Mouse (Mus musculus): ENCODE measurements around the gene Myo15.
"Not testable (repeated sequence)": the region's sequence is repeated elsewhere in the genome, so short reads cannot be mapped to it uniquely, and the experiment has no call there.

The Myo15 gene

GRCm38 (mm10) chr11:60508950-60509349 is 39.8 kb downstream of the Myo15 start:
- DNase-seq = no peak

GRCm38 (mm10) chr11:60509500-60509899 is 40.4 kb downstream of the Myo15 start:
- DNase-seq = peak; percentile 9

- DNase-seq = no peak
These were observed 42.8 kb downstream of the Myo15 start for GRCm38 (mm10) chr11:60511893-60512292.

- no peak for DNase-seq
These were observed 43.4 kb downstream of the Myo15 start for GRCm38 (mm10) chr11:60512520-60512919.

DNA sequence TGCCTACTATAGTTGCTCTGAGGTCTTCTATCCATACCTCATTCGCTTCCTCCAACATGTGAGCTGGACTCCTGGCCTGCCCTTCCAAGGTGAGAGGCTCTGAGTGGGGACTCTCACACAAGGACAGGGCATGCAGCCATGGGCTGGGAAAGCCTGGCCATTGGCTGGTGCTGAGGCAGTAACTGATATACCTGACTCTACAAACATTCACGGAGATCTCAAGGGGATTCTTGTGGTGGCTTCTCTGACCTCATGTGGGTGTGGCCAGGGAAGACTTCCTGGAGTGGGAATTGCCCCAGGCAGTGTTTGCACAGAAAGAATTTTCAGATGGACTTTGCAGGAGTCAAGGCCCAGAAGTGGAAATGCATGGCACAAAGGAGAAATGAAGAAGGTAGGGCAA is 45.8 kb downstream of the Myo15 start:
- DNase-seq = no peak

DNA sequence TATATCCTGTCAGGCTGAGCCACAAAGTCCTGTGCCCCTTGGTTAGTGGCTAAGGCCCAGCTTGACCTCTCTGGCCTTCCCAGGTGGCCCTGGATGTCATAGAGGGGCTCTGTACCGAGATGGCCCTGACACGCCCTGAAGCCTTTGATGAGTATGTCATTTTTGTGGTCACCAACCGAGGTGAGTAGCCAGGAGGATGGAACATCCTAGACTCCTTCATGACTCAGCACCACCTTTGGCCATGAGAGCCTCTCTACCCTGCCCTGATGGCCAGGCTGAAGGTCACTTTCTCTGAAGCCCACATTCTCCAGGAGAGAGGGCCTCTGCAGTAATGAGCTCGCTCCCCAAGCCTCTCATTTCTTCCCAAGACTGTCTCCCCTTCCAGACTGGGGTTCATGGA is 49.2 kb downstream of the Myo15 start:
- DNase-seq = no peak

GRCm38 (mm10) chr11:60522027-60522426 is 52.9 kb downstream of the Myo15 start:
- DNase-seq = no peak

GRCm38 (mm10) chr11:60522661-60523365 is 53.7 kb downstream of the Myo15 start:
- DNase-seq = no peak

DNA sequence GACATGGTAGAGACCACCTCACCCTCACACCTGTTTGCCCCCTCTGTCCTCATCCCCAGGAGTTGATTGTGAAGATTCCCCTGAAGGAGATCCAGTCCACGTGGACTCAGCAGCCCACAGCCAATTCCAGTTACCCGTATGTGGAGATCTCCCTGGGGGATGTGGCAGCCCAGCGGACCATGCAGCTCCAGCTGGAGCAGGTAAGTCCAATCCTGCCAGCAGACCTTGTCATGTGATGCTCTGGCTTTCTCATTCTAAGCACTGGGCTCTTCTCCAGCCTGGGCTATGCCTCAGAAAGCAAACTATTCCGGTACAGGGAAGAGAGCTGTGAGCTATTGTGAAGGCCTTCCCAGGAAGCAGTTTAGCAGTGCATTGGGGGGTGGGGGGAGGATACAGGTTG is 57.3 kb downstream of the Myo15 start:
- no peak for DNase-seq

GRCm38 (mm10) chr11:60535676-60536075 is 66.5 kb downstream of the Myo15 start:
- DNase-seq = no peak

- no peak for DNase-seq
These were observed 67.2 kb downstream of the Myo15 start, which contains the start of gene Alkbh5 for GRCm38 (mm10) chr11:60536180-60536858. Gene Alkbh5 (plus strand): TSS chr11:60536381.

GRCm38 (mm10) chr11:60536859-60537467 is 67.8 kb downstream of the Myo15 start:
- DNase-seq = peak; percentile 89

- DNase-seq = peak; percentile 91
These were observed 68.6 kb downstream of the Myo15 start for GRCm38 (mm10) chr11:60537468-60538347.

- DNase-seq = peak; percentile 72
These were observed 69.5 kb downstream of the Myo15 start for GRCm38 (mm10) chr11:60538371-60539281.

- DNase-seq = no peak
These were observed 70.4 kb downstream of the Myo15 start for GRCm38 (mm10) chr11:60539540-60539939.

DNA sequence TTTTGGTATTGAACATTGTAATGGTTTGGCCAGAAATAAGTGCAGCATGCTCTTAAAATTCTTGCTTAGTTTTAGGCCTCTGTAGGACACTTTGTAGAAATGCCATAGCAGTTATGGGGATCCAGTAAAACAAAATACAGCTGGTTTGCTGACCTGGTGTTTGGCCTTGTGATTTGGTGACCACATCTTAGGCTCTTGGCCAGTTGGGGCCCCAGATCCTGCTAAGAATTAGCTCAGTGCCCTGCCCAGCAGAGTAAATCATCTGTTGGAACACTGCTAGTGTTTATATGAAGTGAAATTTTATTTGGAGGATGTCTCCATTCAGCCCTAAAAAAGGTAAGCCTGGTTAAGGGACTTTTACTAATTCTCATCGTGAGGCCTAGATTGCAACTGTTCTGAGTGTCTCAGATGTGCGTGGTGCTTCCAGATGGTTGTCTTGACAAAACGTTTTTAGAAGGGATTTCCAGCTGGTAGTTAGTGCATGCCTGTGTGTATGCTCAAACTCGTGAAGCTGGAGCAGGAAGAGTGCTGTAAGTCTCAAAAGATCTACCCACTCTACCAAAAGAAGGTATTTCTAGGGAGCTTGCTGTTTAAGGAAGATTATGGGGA is 71.0 kb downstream of the Myo15 start:
- DNase-seq = no peak

DNA sequence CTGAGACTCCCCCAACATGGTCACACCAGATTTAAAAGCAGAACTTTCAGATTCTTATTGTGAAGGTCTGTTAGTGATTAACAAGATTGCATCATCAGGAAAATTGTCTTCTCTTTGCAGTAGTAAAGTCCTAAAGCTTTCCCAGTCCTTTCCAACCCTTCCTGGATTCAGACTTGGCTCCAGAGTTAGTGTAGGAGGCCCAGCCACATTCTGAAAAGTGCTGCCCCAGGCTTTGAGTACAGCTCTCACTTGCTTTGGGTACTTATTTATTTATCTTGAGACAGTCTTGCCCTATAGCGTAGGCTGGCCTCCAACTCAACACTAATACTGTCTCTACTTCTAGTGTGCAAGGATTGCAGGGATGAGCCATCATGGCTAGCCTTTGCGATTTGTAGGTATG is 71.6 kb downstream of the Myo15 start:
- DNase-seq = no peak

GRCm38 (mm10) chr11:60541831-60542230 is 72.7 kb downstream of the Myo15 start:
- no peak for DNase-seq

- not testable (repeated sequence) for DNase-seq
These were observed 74.1 kb downstream of the Myo15 start for GRCm38 (mm10) chr11:60543211-60543610.

DNA sequence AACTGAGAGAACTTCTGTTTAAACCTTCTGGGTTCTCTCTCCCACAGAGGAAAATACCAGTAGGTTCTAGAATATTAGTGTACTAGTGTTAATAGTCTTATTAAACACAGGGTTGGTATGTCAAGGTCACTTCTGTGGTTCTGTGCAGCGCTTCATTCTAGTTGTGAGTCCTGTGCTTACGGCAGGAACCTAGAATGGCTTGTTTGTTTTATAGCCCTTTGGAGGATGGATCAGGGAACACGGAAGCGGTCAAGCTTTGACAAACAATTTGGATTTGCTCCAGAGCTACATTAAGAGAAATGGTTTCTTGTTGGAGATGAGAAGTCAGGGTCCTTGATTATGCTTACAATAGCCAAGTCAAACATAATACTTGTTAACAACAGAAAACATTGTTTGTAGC is 76.3 kb downstream of the Myo15 start:
- no peak for DNase-seq

DNA sequence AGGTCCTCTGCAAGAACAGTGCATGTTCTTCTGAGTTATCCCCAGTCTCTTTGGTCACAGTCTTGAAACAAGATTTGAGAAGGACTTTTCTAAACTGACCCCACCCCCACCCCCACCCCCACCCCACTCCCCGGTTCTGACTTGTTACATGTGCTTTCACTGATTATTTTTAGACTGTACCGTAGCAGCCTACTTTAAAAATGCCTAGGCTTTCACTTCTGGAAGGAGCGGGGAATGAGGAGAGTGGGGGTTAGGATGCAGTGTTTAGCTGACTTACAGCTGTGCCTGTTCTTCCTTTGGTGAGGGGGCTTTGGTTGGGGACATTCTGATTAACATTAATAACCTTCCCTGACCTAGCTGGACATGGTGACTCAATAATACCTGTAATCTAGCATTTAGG is 79.0 kb downstream of the Myo15 start:
- no peak for DNase-seq

- no peak for DNase-seq
These were observed 84.0 kb downstream of the Myo15 start for GRCm38 (mm10) chr11:60553091-60553490.

Measured in thymus, postnatal 25 days (tissue).